In the genomic region with DNA sequence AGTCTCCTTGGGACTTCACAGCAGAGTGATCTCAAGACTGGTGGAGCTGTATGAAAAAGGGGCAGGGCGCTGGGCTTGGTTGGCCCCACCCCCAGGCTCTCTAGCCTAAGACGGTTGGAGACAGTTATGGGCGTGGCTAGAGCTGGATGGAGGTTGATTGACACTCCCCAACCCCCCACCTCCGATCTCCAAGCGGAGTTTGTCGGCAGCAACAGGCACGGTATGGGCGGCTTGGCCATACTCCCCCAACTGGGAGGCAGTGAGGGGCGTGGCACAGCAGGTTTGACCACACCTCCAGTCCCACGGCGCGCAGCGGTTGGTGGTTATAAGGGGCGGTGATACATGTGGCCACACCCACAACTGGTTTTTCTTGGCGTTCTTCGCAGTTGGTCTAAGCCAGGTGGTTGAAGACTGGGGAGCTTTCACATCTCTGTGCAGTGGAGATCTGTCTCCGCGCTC, we compare ENCODE assay signal across 8 mouse cellular contexts.
A peak's percentile ranks its signal among the peaks of the same experiment; 100 is the strongest.
DNase-seq lines count a peak whose midpoint lies in the region; ATAC-seq lines count a peak whose summit lies in the region.

No protein-coding gene starts in this region.

- H3K27me3 ChIP-seq in intestine, embryonic 14.5 days (replicated peaks; ENCODE audit: control insufficient read depth, insufficient read depth, low read length) = peaks cover 18% of the 10 kb centered on the region; the same call in 1 of the 2 replicates
- peaks cover 19% of the 10 kb centered on the region for H3K27me3 ChIP-seq in limb, embryonic 15.5 days
- peaks cover 3% of the 10 kb centered on the region; the same call in 1 of the 2 replicates for H3K27me3 ChIP-seq in midbrain, embryonic 16.5 days (ENCODE audit: control insufficient read depth, insufficient read depth, low read depth, low read length)

- H3K4me2 ChIP-seq in intestine, embryonic 14.5 days (ENCODE audit: low read length) = peak overlapping the region; percentile 46
- peak overlapping the region; percentile 47 for H3K4me2 ChIP-seq in limb, embryonic 15.5 days
- peak overlapping the region; percentile 54 for H3K4me2 ChIP-seq in midbrain, embryonic 16.5 days (ENCODE audit: low read length)

- H3K36me3 ChIP-seq in intestine, embryonic 14.5 days (ENCODE audit: control insufficient read depth, insufficient read depth, low read length) = no peaks in the 10 kb centered on the region
- no peaks in the 10 kb centered on the region for H3K36me3 ChIP-seq in limb, embryonic 15.5 days
- no peaks in the 10 kb centered on the region for H3K36me3 ChIP-seq in midbrain, embryonic 16.5 days (ENCODE audit: control insufficient read depth, insufficient read depth, low read length)

- H3K9ac ChIP-seq in intestine, embryonic 14.5 days (ENCODE audit: low read length) = no peak overlapping the region
- no peak overlapping the region for H3K9ac ChIP-seq in limb, embryonic 15.5 days
- H3K9ac ChIP-seq in midbrain, embryonic 16.5 days (ENCODE audit: low read depth, low read length) = no peak overlapping the region

- H3K27ac ChIP-seq in intestine, embryonic 14.5 days (ENCODE audit: low read depth) = no peak overlapping the region
- H3K27ac ChIP-seq in limb, embryonic 15.5 days = no peak overlapping the region
- no peak overlapping the region for H3K27ac ChIP-seq in midbrain, embryonic 16.5 days (ENCODE audit: low read length)

- peak; percentile 83 for ATAC-seq in intestine, embryonic 14.5 days (replicated peaks; ENCODE audit: low FRiP score, low TSS enrichment, low read depth)
- peak; percentile 73; the same call in 1 of the 2 replicates for ATAC-seq in limb, embryonic 15.5 days (ENCODE audit: insufficient number of reproducible peaks, low FRiP score, low TSS enrichment, low read depth)
- peak; percentile 87 for ATAC-seq in midbrain, embryonic 16.5 days

- peak; percentile 64 to 79 for DNase-seq in adrenal gland, adult (ENCODE audit: inconsistent age in 2 of 2, low spot score in 1 of 2)
- DNase-seq in adrenal gland, postnatal 4 days (ENCODE audit: low spot score in 2 of 2) = no peak
- DNase-seq in c-Kit-positive CD71-negative TER-119-negative erythroid progenitor cells, embryonic 14.5 days (ENCODE audit: low read depth) = peak; percentile 88
- DNase-seq in gastrocnemius, adult 8-10 months (ENCODE audit: low spot score in 2 of 2) = peak; percentile 76 to 87
- peak; percentile 87 for DNase-seq in intestine, embryonic 14.5 days (ENCODE audit: low spot score)
- peak; percentile 92 to 93 for DNase-seq in spleen, postnatal 4 days (ENCODE audit: low spot score in 2 of 2)

- WGBS in intestine, embryonic 14.5 days = 3% methylated on average over 18 of the region's 18 CpGs
- WGBS in limb, embryonic 15.5 days = 5% methylated on average over 18 of the region's 18 CpGs
- WGBS in midbrain, embryonic 16.5 days = 7% methylated on average over 18 of the region's 18 CpGs

- peak overlapping the region; percentile 20 for H3K4me3 ChIP-seq in intestine, embryonic 14.5 days (ENCODE audit: low read depth, low read length)
- peak overlapping the region; percentile 26 for H3K4me3 ChIP-seq in limb, embryonic 15.5 days
- peak overlapping the region; percentile 29 for H3K4me3 ChIP-seq in midbrain, embryonic 16.5 days (ENCODE audit: low read depth, low read length)

- H3K4me1 ChIP-seq in intestine, embryonic 14.5 days (replicated peaks; ENCODE audit: control insufficient read depth, insufficient read depth, low read length) = no peaks in the 10 kb centered on the region
- H3K4me1 ChIP-seq in limb, embryonic 15.5 days = peaks cover 15% of the 10 kb centered on the region
- 0 out of 2 replicates have a peak, but pooled peaks cover 2% of the 10 kb centered on the region for H3K4me1 ChIP-seq in midbrain, embryonic 16.5 days (ENCODE audit: control insufficient read depth, insufficient read depth, low read length)

- H3K9me3 ChIP-seq in intestine, embryonic 14.5 days (ENCODE audit: control insufficient read depth, low read length) = no peaks in the 10 kb centered on the region
- H3K9me3 ChIP-seq in limb, embryonic 15.5 days = no peaks in the 10 kb centered on the region
- H3K9me3 ChIP-seq in midbrain, embryonic 16.5 days (replicated peaks; ENCODE audit: control insufficient read depth, low read length, poor library complexity, severe bottlenecking) = no peaks in the 10 kb centered on the region

Comparison
In these comparisons a context has a peak if more than half of its experiments do, and no peak if none do; other contexts are left out.
1. DNase-seq: peak in adrenal gland, adult (2 of 2), c-Kit-positive CD71-negative TER-119-negative erythroid progenitor cells, embryonic 14.5 days (single experiment), gastrocnemius, adult 8-10 months (2 of 2), intestine, embryonic 14.5 days (single experiment) and spleen, postnatal 4 days (2 of 2); none in adrenal gland, postnatal 4 days (0 of 2).
2. Peak in every context shown above with its lines, with median percentiles within 50 percentile points of each other: ATAC-seq, H3K4me2 ChIP-seq and H3K4me3 ChIP-seq.